Mouse (Mus musculus): ENCODE measurements around the gene Hyal1.

Hyal1 gene

DNA sequence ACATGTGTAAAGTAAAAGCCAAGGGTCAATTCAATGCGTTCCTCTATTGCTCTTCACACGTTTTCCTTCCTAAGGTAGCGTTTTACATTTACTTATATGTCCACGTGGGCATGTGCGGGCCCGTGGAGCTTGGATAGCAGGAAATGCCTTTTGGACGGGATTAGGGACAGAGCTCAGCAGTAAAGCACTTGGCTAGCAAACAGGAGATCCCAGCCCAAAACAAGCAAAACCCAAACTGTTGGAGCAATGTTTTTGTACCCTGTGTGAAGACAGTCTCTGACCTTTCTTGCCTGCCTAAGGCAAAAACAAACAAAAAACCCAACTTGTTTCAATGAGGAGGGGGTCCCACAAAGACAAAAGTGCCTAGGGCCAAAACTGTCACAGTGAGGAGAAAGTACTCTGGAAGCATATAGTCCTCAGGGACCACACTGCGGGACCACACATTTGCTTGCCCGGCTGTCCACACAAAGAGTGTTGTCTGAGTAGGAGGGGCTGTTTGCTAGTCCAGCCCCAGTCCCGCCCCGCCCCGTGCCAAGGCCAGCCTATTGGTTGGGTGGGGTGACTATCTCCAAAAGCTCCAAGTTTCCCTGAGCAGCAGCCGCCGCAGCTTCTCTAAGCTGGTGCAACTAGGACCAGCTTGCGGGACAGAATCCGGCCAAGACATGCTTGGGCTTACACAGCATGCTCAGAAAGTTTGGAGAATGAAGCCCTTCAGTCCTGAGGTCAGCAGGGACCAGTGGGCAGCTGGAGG, at the start of gene Hyal1:
TSS of gene Hyal1 (plus strand) at position 571 of the 751 bp plus-strand sequence.
- DNase-seq (ENCODE audit: low spot score) = peak; percentile 84

DNA sequence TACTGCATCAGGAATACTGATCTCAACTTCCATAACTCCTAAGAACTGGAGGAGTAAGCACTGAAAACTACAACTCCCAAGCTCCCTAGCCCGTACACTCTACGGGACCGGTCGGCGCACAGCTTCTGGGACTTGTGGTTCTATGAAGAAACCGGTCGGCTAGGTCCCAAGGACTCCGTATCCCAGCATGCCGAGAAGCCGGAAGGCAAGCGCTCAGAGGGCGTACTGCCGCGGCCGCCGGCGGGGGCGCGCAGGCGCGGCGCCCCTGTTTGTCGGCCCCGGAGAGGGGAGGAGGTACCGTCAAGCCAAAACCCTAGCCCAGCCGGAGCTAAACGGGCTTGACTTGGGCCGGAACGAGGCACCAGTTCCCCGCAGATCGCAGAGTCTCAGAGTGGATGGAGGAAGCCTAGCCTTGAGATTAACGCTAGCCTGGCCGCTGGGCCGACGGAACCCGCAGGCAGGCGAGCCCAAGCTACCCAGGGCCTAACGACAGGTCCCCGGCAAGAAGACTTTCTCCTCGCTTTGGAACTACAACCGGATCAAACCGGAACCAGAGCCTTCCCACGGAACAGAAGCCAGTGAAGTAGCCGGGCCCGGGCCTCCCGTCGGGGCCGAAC, 42.8 kb upstream of the Hyal1 start, which contains the start of gene Tmem115:
TSS of gene Tmem115 (plus strand) at position 155 of the 617 bp plus-strand sequence.
- peak; percentile 98 for DNase-seq (ENCODE audit: low spot score)

DNA sequence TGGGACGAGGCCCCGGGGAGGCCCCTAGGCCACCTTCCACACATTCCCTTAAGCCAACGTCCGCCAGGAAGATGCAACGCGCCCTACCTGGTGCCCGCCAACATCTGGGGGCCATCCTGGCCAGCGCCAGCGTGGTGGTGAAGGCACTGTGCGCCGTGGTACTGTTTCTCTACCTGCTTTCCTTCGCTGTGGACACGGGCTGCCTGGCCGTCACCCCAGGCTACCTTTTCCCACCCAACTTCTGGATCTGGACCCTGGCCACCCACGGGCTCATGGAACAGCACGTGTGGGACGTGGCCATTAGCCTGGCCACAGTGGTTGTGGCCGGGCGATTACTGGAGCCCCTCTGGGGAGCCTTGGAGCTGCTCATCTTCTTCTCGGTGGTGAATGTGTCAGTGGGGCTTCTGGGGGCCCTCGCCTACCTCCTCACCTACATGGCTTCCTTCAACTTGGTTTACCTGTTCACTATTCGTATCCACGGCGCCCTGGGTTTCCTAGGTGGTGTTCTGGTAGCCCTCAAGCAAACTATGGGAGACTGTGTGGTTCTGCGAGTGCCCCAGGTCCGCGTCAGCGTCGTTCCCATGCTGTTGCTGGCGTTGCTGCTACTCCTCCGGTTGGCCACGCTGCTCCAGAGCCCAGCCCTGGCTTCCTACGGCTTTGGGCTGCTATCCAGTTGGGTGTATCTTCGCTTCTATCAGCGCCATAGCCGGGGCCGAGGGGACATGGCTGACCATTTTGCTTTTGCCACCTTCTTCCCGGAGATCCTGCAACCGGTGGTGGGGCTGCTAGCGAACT, 42.1 kb upstream of the Hyal1 start:
- no peak for DNase-seq (ENCODE audit: low spot score)

DNA sequence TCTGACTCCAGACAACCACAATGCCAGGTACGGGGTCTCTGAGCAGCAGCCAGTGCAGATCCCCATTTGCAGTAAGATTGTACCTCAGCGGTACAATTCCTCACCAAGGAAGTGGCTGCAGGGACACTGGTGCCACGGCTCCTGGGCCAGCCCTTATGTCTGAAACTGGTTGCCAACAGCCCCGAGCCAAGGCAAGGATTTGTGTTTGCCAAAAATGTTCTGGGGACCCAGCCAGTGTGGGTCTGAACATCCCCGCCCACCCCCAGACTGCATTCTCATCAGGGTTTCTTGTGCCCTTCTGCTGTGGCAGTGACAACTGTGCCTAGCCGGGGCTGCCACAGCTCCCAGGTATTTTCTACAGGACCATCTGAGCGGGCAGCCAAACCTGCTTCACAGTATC, 38.5 kb upstream of the Hyal1 start:
- no peak for DNase-seq (ENCODE audit: low spot score)

DNA sequence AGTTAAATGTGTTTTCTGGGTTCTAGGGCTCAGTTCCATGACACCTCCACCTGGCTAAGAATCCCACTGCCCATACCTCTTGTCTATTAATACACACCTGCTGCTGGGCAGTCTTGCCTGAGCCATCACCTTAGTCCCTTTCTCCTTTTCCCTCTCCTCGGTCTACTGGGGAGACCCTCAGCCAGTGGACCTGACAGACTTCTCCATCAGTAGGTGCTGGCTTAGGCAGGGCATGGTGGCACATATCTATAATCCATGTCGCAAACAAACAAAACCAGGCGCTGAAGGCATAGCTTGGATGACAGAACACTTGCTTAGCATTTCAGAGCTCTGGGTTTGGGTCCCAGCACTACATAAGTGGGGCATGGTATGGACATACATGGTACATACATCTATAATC, 38.0 kb upstream of the Hyal1 start:
- no peak for DNase-seq (ENCODE audit: low spot score)

DNA sequence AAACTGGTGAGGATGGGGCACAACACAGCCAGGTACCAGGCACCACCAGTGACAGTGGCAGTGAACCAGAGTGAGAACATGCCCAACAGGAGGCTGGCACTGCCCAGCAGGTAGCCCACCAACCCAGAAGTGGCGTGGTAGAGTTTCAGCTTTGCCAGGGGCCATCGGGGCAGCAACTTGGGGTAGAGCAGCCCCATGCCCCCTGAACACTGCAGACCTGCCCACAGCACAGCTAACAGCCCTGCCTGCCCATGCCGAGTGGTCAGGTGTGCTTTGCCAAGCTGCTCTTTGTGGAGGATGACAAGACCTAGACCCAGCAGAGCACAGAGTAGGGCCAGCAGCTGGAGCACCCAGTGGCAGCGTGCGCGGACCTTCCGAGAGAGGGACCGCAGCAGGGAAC, 36.8 kb upstream of the Hyal1 start:
- no peak for DNase-seq (ENCODE audit: low spot score)

DNA sequence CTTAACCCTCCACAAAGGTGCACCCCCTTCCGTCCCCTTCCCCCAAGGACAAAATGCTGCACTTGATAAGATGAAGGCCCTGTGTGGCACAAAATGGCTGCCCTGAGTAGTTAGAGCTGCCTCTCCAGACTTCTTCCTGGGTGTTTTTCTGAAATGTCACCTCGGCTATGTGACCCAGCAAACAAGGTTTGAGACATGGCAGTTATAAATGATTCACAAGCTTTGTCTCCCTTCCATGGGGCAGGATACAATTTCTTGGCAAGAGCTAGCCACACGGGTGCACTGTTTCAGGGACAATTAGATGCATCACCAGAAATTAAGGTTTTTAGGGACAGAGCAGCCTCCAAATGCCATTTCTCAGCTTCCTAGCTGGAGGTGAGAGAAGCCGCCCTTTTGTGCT, 36.3 kb upstream of the Hyal1 start:
- no peak for DNase-seq (ENCODE audit: low spot score)

DNA sequence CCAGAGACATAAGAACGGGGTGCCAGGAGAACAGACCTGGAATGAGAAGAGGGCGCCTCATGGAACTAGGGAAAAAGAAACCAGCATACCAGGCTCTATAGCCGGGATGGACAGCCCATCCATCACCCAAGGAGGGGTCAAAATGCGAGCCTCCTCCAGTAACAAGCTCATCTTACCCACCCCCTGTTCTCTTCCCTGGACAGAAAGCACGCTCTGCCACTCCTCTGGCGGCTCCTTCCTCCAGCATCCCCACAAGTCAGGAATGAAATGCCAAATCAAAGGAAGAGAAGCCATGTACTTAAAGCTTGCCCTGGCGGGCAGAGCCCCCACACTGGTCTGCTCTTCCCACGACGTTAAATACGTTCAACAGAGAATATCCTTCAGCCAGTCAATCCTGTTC, 35.7 kb upstream of the Hyal1 start:
- no peak for DNase-seq (ENCODE audit: low spot score)

DNA sequence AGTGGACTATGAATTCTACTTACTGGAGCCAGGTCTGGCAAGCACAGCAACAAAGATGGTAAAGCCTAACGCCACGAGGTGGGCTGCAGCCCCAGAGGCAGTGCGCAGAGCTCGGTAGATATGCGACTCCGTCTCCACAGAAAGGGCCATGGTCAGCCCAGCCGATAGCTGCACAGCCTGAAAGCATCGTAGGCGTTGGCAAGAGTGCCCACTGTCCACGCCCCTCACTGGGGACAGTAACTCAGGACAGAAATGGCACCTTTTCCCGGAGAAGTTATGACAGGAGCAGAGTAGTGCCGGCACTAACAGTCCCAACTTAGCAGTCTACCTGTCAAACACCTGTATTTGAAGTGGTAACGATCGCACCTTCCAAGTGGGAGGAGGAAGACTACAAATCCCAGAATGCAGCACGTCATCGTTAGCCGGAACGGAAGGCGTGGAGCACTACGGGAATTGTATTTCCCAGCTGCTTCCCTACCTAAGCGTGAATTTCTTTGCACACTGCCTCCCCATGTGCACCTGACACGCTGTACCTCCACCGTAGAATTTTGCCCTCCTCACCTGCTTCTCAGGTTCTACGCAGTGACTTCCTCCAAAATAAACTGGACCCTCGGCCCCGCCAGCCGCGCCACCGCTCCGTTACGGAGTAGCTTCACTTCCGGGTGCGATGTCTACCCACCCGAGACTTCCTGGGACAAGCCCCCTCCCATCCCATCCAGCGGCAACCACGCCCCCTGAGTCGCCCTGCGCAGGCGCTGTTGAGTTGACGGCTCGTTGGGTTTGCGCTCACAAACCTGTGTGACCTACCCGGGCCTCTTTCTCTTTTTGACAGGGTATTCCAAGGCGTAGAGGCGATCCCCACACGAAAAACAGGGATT, 35.0 kb upstream of the Hyal1 start, which contains the start of the genes Cyb561d2 and Nprl2:
TSS of gene Cyb561d2 (minus strand) at position 720 of the 878 bp plus-strand sequence.
TSS of gene Nprl2 (plus strand) at position 753 of the 878 bp plus-strand sequence.
- DNase-seq (ENCODE audit: low spot score) = peak; percentile 96

DNA sequence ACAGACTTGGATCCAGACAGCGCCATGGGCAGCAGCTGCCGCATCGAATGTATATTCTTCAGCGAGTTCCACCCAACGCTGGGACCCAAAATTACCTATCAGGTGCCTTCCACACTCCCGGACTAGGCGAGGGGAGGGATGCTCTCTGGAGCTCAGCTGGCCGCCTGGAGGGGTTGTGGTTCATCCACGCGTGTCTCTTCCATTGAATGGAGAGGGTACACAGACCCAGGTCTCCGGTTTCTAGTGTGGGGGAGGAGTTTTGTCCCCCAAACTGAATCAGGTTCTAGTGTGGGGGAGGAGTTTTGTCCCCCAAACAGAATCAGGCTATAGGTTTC, 34.4 kb upstream of the Hyal1 start:
- no peak for DNase-seq (ENCODE audit: low spot score)

DNA sequence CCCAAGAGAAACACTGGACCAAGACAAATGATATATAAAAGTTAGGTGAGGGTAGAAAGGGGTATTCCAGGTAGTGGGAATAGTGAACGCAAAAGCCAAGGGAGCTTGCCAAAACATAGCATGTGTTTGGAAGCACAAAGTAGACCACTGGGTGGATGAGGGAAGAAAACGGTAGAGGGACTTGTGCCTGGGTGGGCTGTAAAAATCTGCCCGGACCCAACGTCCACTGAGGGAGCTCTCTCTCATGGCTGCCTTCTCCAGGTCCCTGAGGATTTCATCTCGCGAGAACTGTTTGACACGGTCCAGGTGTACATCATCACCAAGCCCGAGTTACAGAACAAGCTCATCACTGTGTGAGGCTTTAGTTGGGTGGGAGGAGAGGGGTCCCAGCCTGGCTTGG, 34.0 kb upstream of the Hyal1 start:
- no peak for DNase-seq (ENCODE audit: low spot score)

DNA sequence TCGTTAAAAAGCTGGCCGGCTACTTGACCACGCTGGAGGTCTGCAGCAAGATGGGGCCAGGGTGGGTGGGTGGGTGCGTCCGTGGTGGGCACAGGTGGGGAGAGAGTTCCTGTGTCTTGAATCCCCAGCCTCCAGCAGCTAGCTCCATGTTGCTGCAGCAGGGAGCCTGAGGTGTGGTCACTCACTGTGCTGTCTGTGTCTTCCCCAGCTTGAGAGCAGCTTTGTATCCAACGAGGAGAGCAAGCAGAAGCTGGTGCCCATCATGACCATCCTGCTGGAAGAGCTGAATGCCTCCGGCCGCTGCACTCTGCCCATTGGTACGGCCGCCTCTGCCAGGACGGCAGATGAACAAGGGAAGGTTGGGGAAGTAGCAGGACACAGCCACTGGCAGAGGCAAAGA, 33.4 kb upstream of the Hyal1 start:
- DNase-seq (ENCODE audit: low spot score) = no peak

DNA sequence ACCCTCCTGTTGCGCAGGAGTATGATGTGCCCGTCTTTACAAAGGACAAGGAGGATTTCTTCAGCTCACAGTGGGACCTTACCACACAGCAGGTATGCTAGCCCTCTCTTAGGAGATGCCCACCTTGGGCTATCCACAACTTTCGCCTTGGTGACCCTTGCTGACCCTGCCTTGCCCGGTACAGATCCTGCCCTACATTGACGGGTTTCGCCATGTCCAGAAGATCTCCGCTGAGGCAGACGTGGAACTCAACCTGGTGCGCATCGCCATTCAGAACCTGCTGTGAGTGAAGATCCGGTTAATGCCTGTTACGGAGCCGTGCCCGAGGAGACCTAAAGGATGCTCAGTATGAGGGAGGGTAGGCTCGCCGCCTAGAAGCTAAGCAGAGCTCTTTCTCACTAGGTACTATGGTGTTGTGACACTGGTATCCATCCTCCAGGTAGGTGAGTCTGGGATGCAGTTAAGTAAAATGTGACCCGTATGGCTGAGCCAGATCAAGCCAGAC, 32.5 kb upstream of the Hyal1 start:
- DNase-seq (ENCODE audit: low spot score) = no peak

DNA sequence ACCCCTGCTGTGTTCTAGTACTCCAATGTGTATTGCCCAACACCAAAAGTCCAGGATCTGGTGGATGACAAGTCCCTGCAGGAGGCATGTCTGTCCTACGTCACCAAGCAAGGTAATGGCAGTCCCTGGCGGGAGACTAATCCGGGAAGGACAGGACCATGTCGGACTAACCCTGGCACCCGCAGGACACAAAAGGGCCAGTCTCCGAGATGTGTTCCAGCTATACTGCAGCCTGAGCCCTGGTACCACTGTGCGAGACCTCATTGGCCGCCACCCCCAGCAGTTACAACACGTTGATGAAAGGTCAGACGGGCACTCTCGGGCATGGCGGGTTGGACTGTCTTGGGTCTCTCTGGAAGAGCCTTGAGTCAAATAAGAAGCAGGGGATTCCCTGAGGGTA, 32.0 kb upstream of the Hyal1 start:
- DNase-seq (ENCODE audit: low spot score) = no peak

DNA sequence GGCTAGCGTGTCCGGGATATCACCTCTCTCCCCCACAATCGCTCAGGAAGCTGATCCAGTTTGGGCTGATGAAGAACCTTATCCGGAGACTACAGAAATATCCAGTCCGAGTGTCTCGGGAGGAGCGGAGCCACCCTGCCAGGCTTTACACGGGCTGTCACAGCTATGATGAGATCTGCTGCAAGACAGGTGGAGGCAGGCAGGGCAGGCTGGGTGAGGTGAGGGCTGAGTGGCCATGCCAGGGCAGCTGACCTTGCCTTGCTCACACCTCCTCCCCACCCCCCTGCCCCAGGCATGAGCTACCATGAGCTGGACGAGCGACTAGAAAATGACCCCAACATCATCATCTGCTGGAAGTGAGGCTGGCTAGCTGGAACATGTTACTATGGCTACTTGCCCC, 31.5 kb upstream of the Hyal1 start:
- DNase-seq (ENCODE audit: low spot score) = no peak

DNA sequence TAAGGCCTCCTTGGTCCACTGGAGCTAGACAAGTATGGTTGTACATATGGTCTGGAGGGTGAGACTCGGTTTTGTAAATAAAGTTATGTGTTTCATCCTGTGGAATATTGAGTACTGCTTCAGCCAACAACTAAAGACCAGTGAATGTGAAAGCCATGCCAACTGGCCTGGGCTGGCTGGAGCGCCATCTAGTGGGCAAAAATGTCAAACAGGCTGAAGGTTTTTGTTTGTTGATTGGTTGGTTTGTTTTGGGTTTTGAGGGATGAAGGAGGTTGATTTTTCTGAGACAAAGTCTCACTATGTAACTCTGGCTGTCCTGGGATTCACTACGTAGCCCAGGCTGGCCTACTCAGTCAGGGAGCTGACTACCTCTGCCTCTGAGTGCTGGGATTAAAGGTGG, 31.1 kb upstream of the Hyal1 start:
- DNase-seq (ENCODE audit: low spot score) = peak; percentile 76

DNA sequence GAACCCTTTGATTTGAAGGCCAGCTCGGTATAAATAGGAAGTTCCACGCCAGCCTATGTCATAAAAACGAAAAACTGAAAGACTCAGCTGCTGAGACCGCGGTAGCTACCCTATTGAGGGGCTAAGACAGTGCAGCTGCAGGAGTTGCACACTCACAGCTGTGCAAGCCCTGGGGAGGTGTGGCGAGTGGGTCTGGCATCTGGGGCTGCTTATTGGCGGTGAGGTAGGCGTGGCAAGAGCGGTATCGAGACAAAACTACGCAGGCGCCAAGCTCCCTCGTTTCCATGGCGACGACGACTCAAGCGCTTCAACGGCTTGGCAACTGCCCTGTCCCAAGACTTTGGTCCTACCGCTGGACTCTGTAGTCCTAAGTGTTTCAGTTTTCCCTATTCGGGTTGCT, 29.7 kb upstream of the Hyal1 start, which contains the start of gene Zmynd10:
TSS of gene Zmynd10 (plus strand) at position 273 of the 400 bp plus-strand sequence.
- peak; percentile 91 for DNase-seq (ENCODE audit: low spot score)

DNA sequence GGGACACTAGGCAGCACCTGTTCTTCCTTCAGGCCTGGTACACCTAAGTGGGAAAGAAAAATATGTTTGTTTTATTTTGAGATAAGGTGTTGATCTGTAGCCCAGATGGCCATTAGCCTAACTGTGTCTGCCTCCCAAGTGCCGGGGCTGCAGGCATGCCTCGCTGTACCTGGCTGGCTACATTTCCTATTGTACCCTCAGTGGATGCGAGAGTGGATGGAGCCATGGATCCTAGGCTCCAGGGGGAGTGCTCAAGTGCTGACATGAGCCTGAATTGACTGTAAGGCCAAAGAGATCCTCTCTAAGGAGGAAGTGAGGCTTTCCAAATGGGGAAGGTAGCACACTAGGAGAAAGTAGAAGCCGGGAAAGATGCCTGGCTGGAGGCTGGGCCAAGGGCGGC, 28.8 kb upstream of the Hyal1 start:
- DNase-seq (ENCODE audit: low spot score) = no peak

DNA sequence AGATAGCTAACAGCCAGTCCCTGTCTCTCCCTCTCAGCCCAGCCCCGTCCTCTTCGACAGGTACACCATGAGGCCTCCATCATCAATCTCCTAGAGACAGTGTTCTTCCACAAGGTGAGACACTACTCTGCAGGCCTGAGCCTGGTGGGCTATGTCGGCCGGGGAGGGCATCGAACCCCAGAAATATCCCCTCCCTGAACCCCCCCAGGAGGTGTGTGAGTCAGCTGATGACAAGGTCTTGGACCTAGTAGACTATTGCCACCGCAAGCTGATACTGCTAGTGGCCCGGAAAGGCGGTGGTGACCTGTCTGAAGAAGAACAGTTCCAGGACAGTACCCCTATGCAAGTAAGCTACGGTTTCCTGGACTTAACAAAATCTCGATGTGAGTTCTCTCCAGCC, 27.9 kb upstream of the Hyal1 start:
- DNase-seq (ENCODE audit: low spot score) = no peak

DNA sequence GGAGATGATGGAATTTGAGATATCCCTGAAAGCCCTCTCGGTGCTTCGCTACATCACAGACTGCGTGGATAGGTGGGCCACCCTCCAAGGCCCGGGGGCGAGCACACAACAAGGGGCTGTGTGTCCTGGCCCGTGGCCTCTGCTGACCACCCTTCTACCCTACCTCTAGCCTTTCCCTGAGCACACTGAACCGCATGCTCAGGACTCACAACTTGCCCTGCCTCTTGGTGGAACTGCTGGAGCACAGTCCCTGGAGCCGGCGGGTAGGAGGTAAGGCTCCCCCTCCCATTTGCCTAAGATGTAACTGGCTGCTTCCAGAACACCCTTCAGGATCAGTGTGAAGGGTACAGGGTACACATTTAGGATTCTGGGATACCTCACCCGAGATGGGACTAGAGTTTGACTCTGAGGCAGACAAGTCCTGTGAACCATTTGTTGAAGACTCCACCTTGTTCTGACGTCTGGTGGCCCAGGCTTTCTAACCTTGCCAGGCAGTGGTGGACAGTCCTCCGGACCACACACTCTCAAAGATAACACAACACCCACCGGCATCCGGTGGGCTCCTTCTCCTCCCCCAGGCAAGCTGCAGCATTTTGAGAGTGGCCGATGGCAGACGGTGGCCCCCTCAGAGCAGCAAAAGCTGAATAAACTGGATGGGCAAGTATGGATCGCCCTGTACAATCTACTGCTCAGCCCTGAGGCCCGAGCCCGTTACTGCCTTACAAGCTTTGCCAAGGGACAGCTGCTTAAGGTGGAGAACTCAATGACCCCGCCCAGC, 27.2 kb upstream of the Hyal1 start:
- DNase-seq (ENCODE audit: low spot score) = no peak

Data from lung, postnatal 25 days (tissue).